Comparison of ENCODE assay signal across 19 mouse cellular contexts in the genomic region with DNA sequence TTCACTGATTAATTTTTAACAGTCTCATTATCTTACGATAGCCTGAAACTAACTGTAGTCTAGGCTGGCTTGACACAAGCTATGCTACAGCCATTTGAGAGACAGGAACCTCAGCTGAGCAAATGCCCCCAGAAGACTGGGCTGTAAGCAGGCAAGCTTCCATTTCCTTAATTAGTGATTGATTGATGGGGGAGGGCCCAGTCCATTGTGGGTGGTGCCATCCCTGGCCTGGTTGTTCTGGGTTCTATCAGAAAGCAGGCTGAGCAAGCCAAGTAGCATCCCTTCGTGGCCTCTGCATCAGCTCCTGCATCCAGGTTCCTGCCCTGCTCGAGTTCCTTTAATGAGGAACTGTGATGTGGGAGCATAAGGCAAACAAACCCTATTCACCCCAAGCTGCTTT. TPM values are rescaled to one million over a fixed set of nuclear protein-coding genes. Genes with fewer than 3 reads are reported as not detected.
DNase-seq lines count a peak whose midpoint lies in the region; ATAC-seq and TF ChIP-seq lines count a peak whose summit lies in the region.
"Had no signal": no experiment of that assay in that cellular context is flagged by ENCODE, and none has a peak within 500 bp of the region (broad histone marks: within the 10 kb centered on the region; RNA-seq: fewer than 3 reads in every experiment).

No protein-coding gene starts in this region.

- H3K4me2 ChIP-seq in kidney, postnatal 0 days (ENCODE audit: low read length), result no peak overlapping the region
- H3K4me2 ChIP-seq: embryonic facial prominence, embryonic 12.5 days; forebrain, embryonic 15.5 days; hindbrain, embryonic 13.5 days had no signal

- no peaks in the 10 kb centered on the region for H3K36me3 ChIP-seq in kidney, adult 2 months (ENCODE audit: control insufficient read depth, insufficient read depth, low read length)
- H3K36me3 ChIP-seq in kidney, postnatal 0 days (ENCODE audit: insufficient read depth, low read length), result no peaks in the 10 kb centered on the region
- H3K36me3 ChIP-seq: embryonic facial prominence, embryonic 12.5 days; forebrain, embryonic 15.5 days; heart, embryonic 10.5 days; hindbrain, embryonic 13.5 days had no signal

- peak overlapping the region; percentile 83 for H3K27ac ChIP-seq in kidney, adult 2 months (ENCODE audit: insufficient read depth, low read depth, low read length)
- H3K27ac ChIP-seq in kidney, postnatal 0 days, result peak overlapping the region; percentile 85
- H3K27ac ChIP-seq: embryonic facial prominence, embryonic 12.5 days; forebrain, embryonic 15.5 days; hindbrain, embryonic 13.5 days had no signal

- H3K9ac ChIP-seq in kidney, postnatal 0 days (ENCODE audit: low read depth, low read length), result no peak overlapping the region
- H3K9ac ChIP-seq: embryonic facial prominence, embryonic 12.5 days; forebrain, embryonic 15.5 days; hindbrain, embryonic 13.5 days had no signal

- DNase-seq in kidney, adult 2 months, result peak; percentile 85
- DNase-seq in kidney, adult 9 months, result peak; percentile 88
- DNase-seq in kidney, postnatal 0 days (ENCODE audit: low spot score), result no peak
- DNase-seq in testis, postnatal 10 days (ENCODE audit: low spot score), result no peak
- no peak for DNase-seq in left cerebral cortex, adult 11 months (ENCODE audit: low spot score)
- no peak for DNase-seq in layer of hippocampus, postnatal 25 days (ENCODE audit: extremely low spot score in 1 of 2, low spot score in 1 of 2)
- DNase-seq: adrenal gland, adult 2 months; adrenal gland, postnatal 25 days; cerebellum, adult 18-20 months; cerebellum, adult 9-11 months; cerebellum, postnatal 36 days; gastrocnemius, postnatal 10 days; heart, adult 18-20 months; heart, postnatal 10 days; heart, postnatal 4 days had no signal

- 0 out of 2 replicates have a peak, but pooled peaks have one; percentile 5 for ATAC-seq in kidney, postnatal 0 days (replicated peaks; ENCODE audit: low FRiP score, low read depth)
- ATAC-seq: forebrain, embryonic 15.5 days had no signal

- TF ChIP-seq CTCF in kidney, adult 2 months (conservative IDR thresholded peaks at IDR 0.05; ENCODE audit: insufficient read depth, insufficient read length, low read depth, low read length), result no peak
- no peak for TF ChIP-seq CTCF in kidney, postnatal 0 days (IDR thresholded peaks at IDR 0.05; ENCODE audit: low read depth)

- no peak for TF ChIP-seq POLR2A in kidney, adult 2 months (IDR thresholded peaks at IDR 0.05; ENCODE audit: low read depth, low read length)

- WGBS in kidney, adult 2 months, result 30% methylated on average over 3 of the region's 3 CpGs
- 27% methylated on average over 3 of the region's 3 CpGs for WGBS in kidney, postnatal 0 days

- no peak overlapping the region for H3K4me3 ChIP-seq in kidney, adult 2 months (ENCODE audit: insufficient read depth, low read depth, low read length)
- no peak overlapping the region for H3K4me3 ChIP-seq in kidney, postnatal 0 days (replicated peaks; ENCODE audit: low read depth, low read length)
- H3K4me3 ChIP-seq: embryonic facial prominence, embryonic 12.5 days; forebrain, embryonic 15.5 days; heart, embryonic 10.5 days; hindbrain, embryonic 13.5 days had no signal

- H3K9me3 ChIP-seq in kidney, postnatal 0 days (replicated peaks; ENCODE audit: low read length), result no peaks in the 10 kb centered on the region
- H3K9me3 ChIP-seq: embryonic facial prominence, embryonic 12.5 days; forebrain, embryonic 15.5 days; heart, embryonic 10.5 days; hindbrain, embryonic 13.5 days had no signal

- H3K27me3 ChIP-seq in kidney, adult 2 months (replicated peaks; ENCODE audit: control insufficient read depth, insufficient read depth, low read length), result no peaks in the 10 kb centered on the region
- H3K27me3 ChIP-seq in kidney, postnatal 0 days (ENCODE audit: insufficient read depth, low read length), result no peaks in the 10 kb centered on the region
- H3K27me3 ChIP-seq: forebrain, embryonic 15.5 days; hindbrain, embryonic 13.5 days had no signal

- H3K4me1 ChIP-seq in kidney, adult 2 months (ENCODE audit: control insufficient read depth, insufficient read depth, low read length), result peaks cover 48% of the 10 kb centered on the region
- peaks cover 26% of the 10 kb centered on the region for H3K4me1 ChIP-seq in kidney, postnatal 0 days (replicated peaks; ENCODE audit: insufficient read depth, low read length)

RNA-seq across cellular contexts. Expression of gene Pard6b, which starts 6.3 kb away (rescaled TPM):
- 41.0 and 44.4 TPM in 2 replicates for polyA plus RNA-seq in kidney, adult 2 months (2012; rRNA removed)
- polyA plus RNA-seq in kidney, postnatal 0 days (2015; fragmentation: Nextera tagmentation; extraction: Ambion mirVana), result 28.6 and 29.6 TPM in 2 replicates
- 1 to 10 TPM; 4.2 TPM for total RNA-seq in layer of hippocampus, postnatal 25 days (2021)

Comparison
In these comparisons a context has a peak if more than half of its experiments do, and no peak if none do; other contexts are left out.
1. DNase-seq: peak in kidney, adult 2 months (single experiment) and kidney, adult 9 months (single experiment); none in kidney, postnatal 0 days (single experiment), testis, postnatal 10 days (single experiment), left cerebral cortex, adult 11 months (single experiment) and layer of hippocampus, postnatal 25 days (0 of 2).